Mouse (Mus musculus): ENCODE measurements around the gene Klhl33. TPM values are rescaled to one million over a fixed set of nuclear protein-coding genes. Genes with fewer than 3 reads are reported as not detected.
"Not testable (repeated sequence)": the region's sequence is repeated elsewhere in the genome, so short reads cannot be mapped to it uniquely, and the experiment has no call there.

The Klhl33 gene
- total RNA-seq, 1 experiment from 2014 or later = 1.1 TPM

DNA sequence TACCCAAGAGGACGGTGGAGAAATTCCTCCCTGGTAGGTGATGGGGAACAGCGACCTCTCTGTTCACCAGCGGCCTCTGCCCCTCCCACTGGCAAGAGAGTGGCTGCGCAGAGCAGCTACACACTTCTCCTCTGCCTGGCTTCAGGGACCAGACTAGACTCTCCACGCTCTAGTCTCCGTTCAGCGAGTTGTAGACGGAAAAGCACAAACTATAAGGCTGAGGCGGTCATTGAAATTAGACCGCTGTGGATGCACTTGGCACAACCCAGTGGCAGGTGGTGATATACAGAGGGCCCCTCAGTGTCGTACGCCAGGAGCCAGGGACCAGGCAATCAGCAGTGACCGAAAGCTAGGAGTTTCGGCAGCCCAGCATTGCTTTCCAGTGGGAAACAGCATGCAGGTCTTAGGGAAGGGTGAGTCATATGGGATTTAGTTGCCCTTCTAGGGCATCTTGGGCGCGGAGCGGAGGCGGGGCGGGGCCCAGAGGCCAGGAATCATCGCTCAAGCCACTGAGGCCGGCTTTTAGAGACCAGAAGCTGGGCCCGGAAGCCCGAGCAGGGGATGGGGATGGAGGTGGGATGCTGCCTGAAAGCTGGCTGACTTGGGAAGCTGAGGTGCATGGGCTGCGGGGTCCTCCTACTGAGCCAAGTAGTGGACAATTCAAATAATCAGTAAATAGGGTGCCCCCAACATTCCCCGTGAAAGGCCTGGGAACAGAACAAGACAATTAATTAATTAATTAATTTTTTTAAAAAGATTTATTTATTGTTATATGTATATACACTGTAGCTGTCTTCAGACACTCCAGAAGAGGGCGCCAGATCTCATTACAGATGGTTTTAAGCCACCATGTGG, 6.9 kb upstream of the Klhl33 start:
- peak; percentile 58 for DNase-seq

- DNase-seq = not testable (repeated sequence)
These were observed 685 bp upstream of the Klhl33 start for GRCm38 (mm10) chr14:50897992-50898391.

GRCm38 (mm10) chr14:50896747-50897373, 447 bp downstream of the Klhl33 start:
- peak; percentile 29 for DNase-seq

- DNase-seq = peak; percentile 70
These were observed 1.1 kb downstream of the Klhl33 start for GRCm38 (mm10) chr14:50895985-50896746.

DNA sequence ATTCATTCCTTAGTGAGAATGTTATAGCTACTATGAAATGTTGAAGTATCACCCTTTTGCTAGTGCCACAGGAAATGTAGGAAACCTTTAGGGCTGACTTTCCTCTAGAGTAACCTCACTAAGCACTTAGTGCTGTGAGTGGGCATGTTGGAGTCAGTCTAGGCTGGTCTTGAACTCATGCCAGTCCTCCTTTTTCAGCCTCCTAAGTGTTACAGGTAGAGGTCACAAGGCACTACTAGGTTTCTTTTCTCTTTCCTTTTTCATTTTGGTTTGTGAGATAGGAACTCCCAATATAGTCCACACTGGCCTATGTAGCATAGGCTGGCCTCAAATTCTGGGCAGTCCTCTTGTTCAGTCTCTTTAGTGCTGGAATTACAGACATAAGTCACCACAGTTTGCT, 1.9 kb downstream of the Klhl33 start:
- DNase-seq = no peak

GRCm38 (mm10) chr14:50892541-50893459, 4.5 kb downstream of the Klhl33 start:
- peak; percentile 32 for DNase-seq

- no peak for DNase-seq
These were observed 5.2 kb downstream of the Klhl33 start for GRCm38 (mm10) chr14:50892091-50892490.

DNA sequence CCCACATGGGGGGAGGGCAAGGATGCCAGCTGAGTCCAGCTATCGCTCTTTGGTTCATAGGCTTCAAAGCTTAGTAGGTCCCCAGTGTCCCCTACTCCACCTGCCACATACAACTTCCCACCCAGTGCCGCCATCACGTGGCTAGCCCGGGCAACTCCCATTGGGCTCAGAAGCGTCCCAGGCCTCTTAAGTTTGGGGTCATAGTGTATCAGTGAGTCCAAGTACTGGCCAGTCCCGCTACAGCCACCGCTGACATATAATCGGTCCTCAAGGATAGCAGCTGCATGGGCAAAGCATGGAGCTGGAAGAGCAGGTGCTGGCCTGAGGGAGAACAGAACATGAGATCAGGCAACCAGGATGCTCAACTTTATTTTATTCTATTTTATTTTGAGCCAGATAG, 5.7 kb downstream of the Klhl33 start:
- DNase-seq = no peak

- DNase-seq = no peak
These were observed 20.9 kb downstream of the Klhl33 start for GRCm38 (mm10) chr14:50876236-50876950.

- DNase-seq = no peak
These were observed 21.6 kb downstream of the Klhl33 start for GRCm38 (mm10) chr14:50875591-50876230.

GRCm38 (mm10) chr14:50875175-50875574, 22.1 kb downstream of the Klhl33 start:
- DNase-seq = no peak

- DNase-seq = no peak
These were observed 26.0 kb downstream of the Klhl33 start for GRCm38 (mm10) chr14:50871284-50871683.

- DNase-seq = no peak
These were observed 26.5 kb downstream of the Klhl33 start for GRCm38 (mm10) chr14:50870805-50871143.

- peak; percentile 90 for DNase-seq
These were observed 27.2 kb downstream of the Klhl33 start, which contains the start of gene Tep1 for GRCm38 (mm10) chr14:50869889-50870804. Gene Tep1, minus strand, starts transcription at chr14:50870560.

DNA sequence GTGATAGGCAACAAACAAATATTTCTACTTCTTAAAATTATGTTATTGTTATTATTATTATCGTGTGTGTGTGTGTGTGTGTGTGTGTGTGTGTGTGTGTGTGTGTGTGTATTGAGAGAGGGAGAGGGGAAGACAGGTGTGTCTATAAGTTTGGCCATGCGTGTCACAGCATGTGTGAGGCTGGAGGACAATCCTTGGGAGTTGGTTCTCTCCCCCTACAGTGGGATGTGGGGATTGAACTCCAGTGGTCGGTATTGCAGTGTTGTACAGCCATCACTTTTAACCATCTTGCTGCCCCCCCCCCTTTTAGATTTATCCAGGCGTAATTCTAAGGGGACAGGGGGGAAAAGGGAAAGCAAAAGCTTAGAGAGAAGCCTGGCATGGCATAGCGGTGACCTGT, 28.7 kb downstream of the Klhl33 start:
- no peak for DNase-seq

DNA sequence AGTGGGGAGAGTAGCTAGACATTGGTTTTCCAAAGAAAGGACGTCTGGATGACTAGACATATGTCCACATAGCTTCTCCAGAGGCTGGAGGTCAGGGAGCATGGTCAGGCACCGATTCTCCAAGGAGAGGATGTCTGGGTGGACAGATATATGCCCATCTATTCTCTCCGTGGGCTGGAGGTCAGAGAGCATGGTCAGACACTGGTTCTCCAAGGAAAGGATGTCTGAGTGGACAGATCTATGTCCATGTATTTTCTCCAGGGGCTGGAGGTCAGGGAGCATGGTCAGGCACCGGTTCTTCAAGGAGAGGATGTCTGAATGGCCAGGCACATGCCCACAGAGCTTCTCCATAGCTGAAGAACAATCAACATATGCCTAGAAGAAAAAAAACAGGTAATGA, 29.1 kb downstream of the Klhl33 start:
- DNase-seq = no peak

DNA sequence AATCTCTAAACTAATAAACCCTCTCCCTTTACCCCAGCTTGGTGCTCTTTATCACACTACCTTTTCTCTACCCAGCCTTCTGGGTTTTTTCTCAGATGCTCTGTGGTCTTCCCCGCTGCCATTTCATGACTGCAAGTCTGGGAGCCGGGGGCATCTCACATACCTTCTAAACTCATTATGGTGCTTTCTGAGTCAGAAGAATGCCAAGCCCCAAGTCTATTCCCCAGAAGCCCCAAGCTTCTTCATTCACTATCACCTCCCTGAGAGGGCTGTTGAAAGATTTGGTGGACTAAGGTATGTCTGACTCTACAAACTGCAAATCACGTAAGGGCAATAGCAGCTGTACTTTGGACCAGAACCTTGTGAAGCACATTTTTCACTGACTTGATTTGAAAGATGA, 30.3 kb downstream of the Klhl33 start:
- DNase-seq = no peak

GRCm38 (mm10) chr14:50865005-50865404, 32.3 kb downstream of the Klhl33 start:
- DNase-seq = not testable (repeated sequence)

- DNase-seq = no peak
These were observed 34.7 kb downstream of the Klhl33 start for GRCm38 (mm10) chr14:50862641-50863040.

GRCm38 (mm10) chr14:50855788-50856187, 41.5 kb downstream of the Klhl33 start:
- DNase-seq = no peak

Data from adrenal gland, postnatal 14 days (tissue).